Comparison of ENCODE assay signal across 8 mouse cellular contexts in genomic region chr16:90220026-90220891, GRCm38 (mm10). TPM values are rescaled to one million over a fixed set of nuclear protein-coding genes. Genes with fewer than 3 reads are reported as not detected.
DNase-seq lines count a peak whose midpoint lies in the region; ATAC-seq lines count a peak whose summit lies in the region.

Sod1 (plus strand) TSS chr16:90220754.

- no peaks in the 10 kb centered on the region for H3K9me3 ChIP-seq in hindbrain, embryonic 13.5 days

- DNase-seq in NIH3T3 (ENCODE audit: low read depth): peak; percentile 92
- DNase-seq in cerebellum, postnatal 10 days: peak; percentile 98
- peak; percentile 85 to 94 for DNase-seq in frontal cortex, postnatal 14 days (ENCODE audit: low spot score in 2 of 2)
- DNase-seq in layer of hippocampus, postnatal 25 days (ENCODE audit: extremely low spot score in 1 of 2, low spot score in 1 of 2): peak; percentile 96 to 97
- DNase-seq in lung, postnatal 25 days (ENCODE audit: low spot score): peak; percentile 97
- DNase-seq in retina, embryonic 14.5 days (ENCODE audit: low spot score): peak; percentile 99
- peak; percentile 99 for DNase-seq in thymus, postnatal 4 days

- peak within 1 kb of the TSS; percentile 92 for H3K4me3 ChIP-seq in hindbrain, embryonic 13.5 days

- ATAC-seq in hindbrain, embryonic 13.5 days (ENCODE audit: low FRiP score): peak; percentile 93

- H3K4me1 ChIP-seq in hindbrain, embryonic 13.5 days (replicated peaks): peaks cover 32% of the 10 kb centered on the region

- 2% methylated on average over 63 of the region's 63 CpGs for WGBS in hindbrain, embryonic 13.5 days

- H3K9ac ChIP-seq in hindbrain, embryonic 13.5 days: peak within 1 kb of the TSS; percentile 89

- peak within 1 kb of the TSS; percentile 92 for H3K27ac ChIP-seq in hindbrain, embryonic 13.5 days

- peak within 1 kb of the TSS; percentile 81 for H3K4me2 ChIP-seq in hindbrain, embryonic 13.5 days

- peaks cover 17% of the 10 kb centered on the region for H3K36me3 ChIP-seq in hindbrain, embryonic 13.5 days

- no peaks in the 10 kb centered on the region for H3K27me3 ChIP-seq in hindbrain, embryonic 13.5 days

RNA-seq across cellular contexts. Expression of gene Sod1, which starts in this region (rescaled TPM):
- polyA plus RNA-seq in hindbrain, embryonic 13.5 days (2015; fragmentation: Nextera tagmentation; extraction: Ambion mirVana): 902 and 920 TPM in 2 replicates
- 100 to 1,000 TPM; 357 to 406 TPM for total RNA-seq in layer of hippocampus, postnatal 25 days (2021)

Comparison
In these comparisons a context has a peak if more than half of its experiments do, and no peak if none do; other contexts are left out.
1. Peak in every context shown above with its lines: DNase-seq, ATAC-seq, H3K4me3 ChIP-seq and H3K27ac ChIP-seq.